Mouse (Mus musculus): ENCODE results near the gene Tns4. TPM values are rescaled to one million over a fixed set of nuclear protein-coding genes. Genes with fewer than 3 reads are reported as not detected.

Gene Tns4
- total RNA-seq (2012; rRNA removed) = 1.1 and 1.2 TPM in 2 replicates

DNA sequence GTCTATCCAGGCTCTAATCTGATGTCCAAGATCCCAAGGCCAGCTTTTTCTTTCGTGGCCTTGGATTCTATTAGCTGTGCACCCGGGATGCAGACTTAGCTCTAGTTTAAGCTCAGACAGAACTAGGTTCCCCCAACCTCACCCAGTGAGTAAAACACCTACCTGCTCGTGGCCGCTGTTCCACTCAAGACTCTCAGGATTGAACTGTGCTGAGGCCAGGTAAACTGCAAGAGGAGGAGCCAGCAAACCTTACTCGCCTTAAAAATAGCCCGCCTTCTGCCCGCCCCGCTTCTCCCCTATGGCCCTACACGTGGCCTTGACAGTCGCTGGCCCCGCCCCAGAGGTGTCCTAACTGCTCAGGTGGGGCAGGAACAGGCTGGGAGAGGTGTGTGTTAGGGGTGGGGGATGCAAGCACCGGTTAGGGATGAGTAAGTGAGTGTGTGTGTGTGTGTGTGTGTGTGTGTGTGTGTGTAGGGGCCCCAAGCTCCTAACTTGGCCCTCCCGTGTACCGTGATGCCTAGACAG lies at the start of gene Tns4:
TSS of gene Tns4 (minus strand) at position 230 of the 525 bp plus-strand sequence.
- Histone ChIP-seq H3K4me3 (ENCODE audit: insufficient read depth in 1 of 2, low read depth in 1 of 2, low read length in 2 of 2, poor library complexity in 1 of 2, severe bottlenecking in 1 of 2) (no peak within 1 kb of the TSS), H3K36me3 (ENCODE audit: control insufficient read depth, insufficient read depth, low read length, poor library complexity, severe bottlenecking) (no peaks in the 10 kb centered on the region), H3K4me1 (ENCODE audit: control insufficient read depth in 2 of 2, insufficient read depth in 2 of 2, low read length in 2 of 2, poor library complexity in 1 of 2) (no peaks in the 10 kb centered on the region; a peak in 1 of 4 replicates), H3K9ac (ENCODE audit: insufficient read depth, low read depth, low read length, poor library complexity, severe bottlenecking) (no peak within 1 kb of the TSS), H3K27ac (ENCODE audit: insufficient read depth, low read depth, low read length, poor library complexity, severe bottlenecking) (no peak within 1 kb of the TSS), H3K9me3 (ENCODE audit: control insufficient read depth, insufficient read depth, low read depth, low read length) (no peaks in the 10 kb centered on the region)
- no peak for DNase-seq (ENCODE audit: low read depth, low spot score)
- in situ Hi-C loops (cut with MboI; ENCODE audit: low sequenced_read_pairs in 2 of 2, unreplicated experiment in 2 of 2) = no loop called here
- no peak for TF ChIP-seq CHD2 (IDR thresholded peaks at IDR 0.05; ENCODE audit: low read depth, low read length)
- no peak for TF ChIP-seq MAFK (IDR thresholded peaks at IDR 0.05; ENCODE audit: insufficient read depth, low read depth, low read length)
- no peak for TF ChIP-seq ZC3H11A (IDR thresholded peaks at IDR 0.05; ENCODE audit: borderline replicate concordance, low read depth, low read length)
- no peak for TF ChIP-seq HCFC1 (IDR thresholded peaks at IDR 0.05; ENCODE audit: borderline replicate concordance, insufficient read depth, low read length)
- TF ChIP-seq ZNF384 (IDR thresholded peaks at IDR 0.05; ENCODE audit: low read depth, low read length) = no peak

DNA sequence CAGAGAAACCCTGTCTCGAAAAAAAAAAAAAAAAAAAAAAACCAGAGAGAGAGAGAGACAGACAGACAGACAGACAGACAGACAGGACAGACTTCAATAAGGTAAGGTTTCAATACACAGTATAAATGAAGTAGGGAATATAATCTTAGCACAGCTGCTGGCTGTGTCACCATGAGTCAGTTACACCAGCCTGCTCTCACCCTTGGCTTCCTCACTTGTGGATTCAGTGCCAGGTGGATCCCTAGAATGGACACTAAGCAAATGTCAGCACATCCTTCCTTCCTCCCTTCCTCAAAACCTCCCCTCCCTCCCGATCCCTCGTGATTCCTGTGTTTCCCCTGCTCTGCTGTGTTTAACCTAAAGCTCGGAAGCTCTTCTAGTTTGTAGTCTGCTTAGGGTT lies 48.3 kb upstream of the Tns4 start:
- in situ Hi-C loops (cut with MboI; ENCODE audit: low sequenced_read_pairs in 2 of 2, unreplicated experiment in 2 of 2) = no loop called here
- no peak for TF ChIP-seq ZNF384 (IDR thresholded peaks at IDR 0.05; ENCODE audit: low read depth, low read length)
- no peak for TF ChIP-seq MAFK (IDR thresholded peaks at IDR 0.05; ENCODE audit: insufficient read depth, low read depth, low read length)
- no peak for TF ChIP-seq ZC3H11A (IDR thresholded peaks at IDR 0.05; ENCODE audit: borderline replicate concordance, low read depth, low read length)
- TF ChIP-seq HCFC1 (IDR thresholded peaks at IDR 0.05; ENCODE audit: borderline replicate concordance, insufficient read depth, low read length) = no peak
- no peak for TF ChIP-seq CHD2 (IDR thresholded peaks at IDR 0.05; ENCODE audit: low read depth, low read length)
- H3K9ac ChIP-seq (ENCODE audit: insufficient read depth, low read depth, low read length, poor library complexity, severe bottlenecking) = no peak overlapping the region
- H3K36me3 ChIP-seq (ENCODE audit: control insufficient read depth, insufficient read depth, low read length, poor library complexity, severe bottlenecking) = no peaks in the 10 kb centered on the region
- no peak for DNase-seq (ENCODE audit: low read depth, low spot score)
- no peak overlapping the region for H3K27ac ChIP-seq (ENCODE audit: insufficient read depth, low read depth, low read length, poor library complexity, severe bottlenecking)
- H3K4me3 ChIP-seq (ENCODE audit: insufficient read depth in 1 of 2, low read depth in 1 of 2, low read length in 2 of 2, poor library complexity in 1 of 2, severe bottlenecking in 1 of 2) = no peak overlapping the region
- peaks cover 25 to 42% of the 10 kb centered on the region in 2 experiments for H3K4me1 ChIP-seq (ENCODE audit: control insufficient read depth in 2 of 2, insufficient read depth in 2 of 2, low read length in 2 of 2, poor library complexity in 1 of 2)
- no peaks in the 10 kb centered on the region for H3K9me3 ChIP-seq (ENCODE audit: control insufficient read depth, insufficient read depth, low read depth, low read length)

DNA sequence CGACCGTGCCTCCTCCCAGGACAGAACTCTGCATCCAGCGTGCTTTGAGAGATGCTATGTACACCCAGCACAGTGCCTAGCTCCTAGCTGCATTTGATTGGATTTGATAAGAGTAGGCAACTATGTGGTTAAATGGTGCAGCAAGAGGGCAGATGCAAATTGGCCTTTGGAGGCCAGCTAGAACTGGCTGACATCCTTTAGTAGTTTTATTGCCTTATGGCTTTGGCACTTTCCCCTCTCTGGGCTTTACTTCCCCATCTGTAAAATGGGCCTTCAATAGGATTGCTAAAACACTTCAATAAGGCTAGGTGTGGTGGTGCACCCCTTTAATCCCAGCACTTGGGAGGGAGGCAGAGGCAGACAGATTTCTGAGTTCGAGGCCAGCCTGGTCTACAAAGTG lies 47.9 kb upstream of the Tns4 start:
- H3K4me1 ChIP-seq (ENCODE audit: control insufficient read depth in 2 of 2, insufficient read depth in 2 of 2, low read length in 2 of 2, poor library complexity in 1 of 2) = peaks cover 24 to 41% of the 10 kb centered on the region in 2 experiments
- TF ChIP-seq CHD2 (IDR thresholded peaks at IDR 0.05; ENCODE audit: low read depth, low read length) (no peak), ZNF384 (IDR thresholded peaks at IDR 0.05; ENCODE audit: low read depth, low read length) (no peak), MAFK (IDR thresholded peaks at IDR 0.05; ENCODE audit: insufficient read depth, low read depth, low read length) (no peak), HCFC1 (IDR thresholded peaks at IDR 0.05; ENCODE audit: borderline replicate concordance, insufficient read depth, low read length) (no peak), ZC3H11A (IDR thresholded peaks at IDR 0.05; ENCODE audit: borderline replicate concordance, low read depth, low read length) (no peak)
- in situ Hi-C loops (cut with MboI; ENCODE audit: low sequenced_read_pairs in 2 of 2, unreplicated experiment in 2 of 2) = no loop called here
- no peak for DNase-seq (ENCODE audit: low read depth, low spot score)
- H3K9me3 ChIP-seq (ENCODE audit: control insufficient read depth, insufficient read depth, low read depth, low read length) = no peaks in the 10 kb centered on the region
- H3K4me3 ChIP-seq (ENCODE audit: insufficient read depth in 1 of 2, low read depth in 1 of 2, low read length in 2 of 2, poor library complexity in 1 of 2, severe bottlenecking in 1 of 2) = no peak overlapping the region
- H3K36me3 ChIP-seq (ENCODE audit: control insufficient read depth, insufficient read depth, low read length, poor library complexity, severe bottlenecking) = no peaks in the 10 kb centered on the region
- H3K9ac ChIP-seq (ENCODE audit: insufficient read depth, low read depth, low read length, poor library complexity, severe bottlenecking) = no peak overlapping the region
- H3K27ac ChIP-seq (ENCODE audit: insufficient read depth, low read depth, low read length, poor library complexity, severe bottlenecking) = no peak overlapping the region; the same call in 1 of the 2 replicates

DNA sequence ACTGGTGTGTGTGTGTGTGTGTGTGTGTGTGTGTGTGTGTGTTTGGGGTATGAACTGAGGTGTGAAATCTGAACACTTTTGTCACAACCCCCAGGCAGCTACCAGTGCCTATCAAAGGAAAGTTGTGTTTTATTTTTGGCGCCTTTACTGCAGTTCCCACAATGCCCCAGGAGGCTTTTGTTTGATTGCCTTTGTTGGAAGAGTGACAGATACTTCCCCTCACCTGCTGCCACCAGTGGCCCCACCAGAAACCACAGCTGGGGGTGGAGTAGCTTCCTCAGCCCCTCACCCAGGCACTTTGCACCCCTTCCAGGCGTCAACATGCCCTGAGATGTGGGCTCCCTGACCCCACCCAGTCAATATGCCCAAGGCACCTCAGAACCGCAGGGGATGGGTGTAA lies 47.3 kb upstream of the Tns4 start:
- Histone ChIP-seq H3K9me3 (ENCODE audit: control insufficient read depth, insufficient read depth, low read depth, low read length) (no peaks in the 10 kb centered on the region), H3K36me3 (ENCODE audit: control insufficient read depth, insufficient read depth, low read length, poor library complexity, severe bottlenecking) (no peaks in the 10 kb centered on the region), H3K27ac (ENCODE audit: insufficient read depth, low read depth, low read length, poor library complexity, severe bottlenecking) (no peak overlapping the region; the same call in 1 of the 2 replicates), H3K4me1 (ENCODE audit: control insufficient read depth in 2 of 2, insufficient read depth in 2 of 2, low read length in 2 of 2, poor library complexity in 1 of 2) (peaks cover 27 to 43% of the 10 kb centered on the region in 2 experiments), H3K9ac (ENCODE audit: insufficient read depth, low read depth, low read length, poor library complexity, severe bottlenecking) (no peak overlapping the region), H3K4me3 (ENCODE audit: insufficient read depth in 1 of 2, low read depth in 1 of 2, low read length in 2 of 2, poor library complexity in 1 of 2, severe bottlenecking in 1 of 2) (no peak overlapping the region)
- in situ Hi-C loops (cut with MboI; ENCODE audit: low sequenced_read_pairs in 2 of 2, unreplicated experiment in 2 of 2) = no loop called here
- TF ChIP-seq ZNF384 (IDR thresholded peaks at IDR 0.05; ENCODE audit: low read depth, low read length) (no peak), ZC3H11A (IDR thresholded peaks at IDR 0.05; ENCODE audit: borderline replicate concordance, low read depth, low read length) (no peak), MAFK (IDR thresholded peaks at IDR 0.05; ENCODE audit: insufficient read depth, low read depth, low read length) (no peak), HCFC1 (IDR thresholded peaks at IDR 0.05; ENCODE audit: borderline replicate concordance, insufficient read depth, low read length) (no peak), CHD2 (IDR thresholded peaks at IDR 0.05; ENCODE audit: low read depth, low read length) (no peak)
- no peak for DNase-seq (ENCODE audit: low read depth, low spot score)

All from ES-E14 (cell line).